Mouse (Mus musculus) kidney, adult 11 months (tissue): ENCODE data around the gene 4933421I07Rik.

Source experiments
- DNase-seq: peaks from one replicate; pipeline ENCODE4 v3.0.0; 2022

Gene 4933421I07Rik

DNA sequence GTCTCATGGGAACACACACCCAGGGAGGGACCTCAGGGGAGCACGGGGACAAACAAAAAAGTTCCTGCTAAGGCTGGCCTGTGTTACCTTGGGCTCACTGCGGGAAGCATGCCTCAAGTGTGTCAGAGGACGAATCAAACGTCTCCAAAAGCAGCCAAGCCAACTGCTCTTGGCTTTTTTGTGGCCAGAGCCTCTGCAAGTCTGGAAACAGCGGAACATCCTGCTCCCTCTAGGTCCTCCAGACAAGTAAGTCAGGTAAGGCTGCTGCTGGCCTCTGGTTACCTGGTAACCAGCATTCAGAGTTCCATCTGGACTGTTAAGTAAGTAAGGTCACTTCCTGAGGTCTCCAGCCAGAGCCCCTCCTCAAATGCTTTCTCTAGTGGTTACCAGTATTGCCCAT lies at the start of gene 4933421I07Rik:
TSS of gene 4933421I07Rik (minus strand) at position 271 of the 400 bp plus-strand sequence.
- DNase-seq = no peak

- no peak for DNase-seq
Observed at GRCm38 (mm10) chr7:42497356-42497755, 49.4 kb upstream of the 4933421I07Rik start.

GRCm38 (mm10) chr7:42496202-42496601 lies 48.3 kb upstream of the 4933421I07Rik start:
- no peak for DNase-seq

DNA sequence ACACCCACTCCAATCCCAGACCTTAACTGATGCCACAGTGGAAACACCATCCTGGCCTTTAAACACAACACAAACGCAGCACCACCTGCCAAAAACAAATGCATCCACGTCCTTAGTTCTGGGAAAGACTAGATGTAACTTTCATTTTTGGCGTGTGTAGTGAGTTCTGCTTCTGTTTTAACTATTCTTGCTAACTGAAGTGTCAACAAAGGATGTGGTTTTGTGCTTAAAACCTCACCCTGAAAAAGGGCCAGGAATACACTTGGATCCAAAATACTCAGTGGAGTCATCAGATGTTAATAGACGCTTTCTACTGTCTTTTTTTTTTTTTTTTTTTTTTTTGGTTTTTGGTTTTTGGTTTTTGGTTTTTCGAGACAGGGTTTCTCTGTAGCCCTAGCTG lies 42.9 kb upstream of the 4933421I07Rik start:
- no peak for DNase-seq

DNA sequence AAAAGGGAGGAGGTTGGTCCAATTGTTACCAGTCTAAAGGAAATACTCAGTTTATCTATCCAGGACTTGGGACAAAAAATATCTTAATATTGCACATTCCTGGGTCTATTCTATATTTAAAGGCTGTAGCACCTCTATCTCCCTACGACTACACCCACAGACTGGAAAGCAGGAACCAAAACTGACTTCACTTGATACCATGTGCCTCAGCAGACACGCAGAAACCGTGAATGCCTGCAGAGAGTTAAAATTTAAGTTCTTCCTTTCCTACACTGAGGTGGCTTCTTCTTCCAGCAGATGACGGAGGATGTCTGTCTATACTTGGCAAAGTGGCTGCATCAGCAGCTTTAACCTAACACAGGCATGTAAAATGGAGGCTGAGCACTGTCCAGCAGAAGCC lies 42.4 kb upstream of the 4933421I07Rik start:
- no peak for DNase-seq

- DNase-seq = no peak
Observed at GRCm38 (mm10) chr7:42454640-42455039, 6.7 kb upstream of the 4933421I07Rik start.

DNA sequence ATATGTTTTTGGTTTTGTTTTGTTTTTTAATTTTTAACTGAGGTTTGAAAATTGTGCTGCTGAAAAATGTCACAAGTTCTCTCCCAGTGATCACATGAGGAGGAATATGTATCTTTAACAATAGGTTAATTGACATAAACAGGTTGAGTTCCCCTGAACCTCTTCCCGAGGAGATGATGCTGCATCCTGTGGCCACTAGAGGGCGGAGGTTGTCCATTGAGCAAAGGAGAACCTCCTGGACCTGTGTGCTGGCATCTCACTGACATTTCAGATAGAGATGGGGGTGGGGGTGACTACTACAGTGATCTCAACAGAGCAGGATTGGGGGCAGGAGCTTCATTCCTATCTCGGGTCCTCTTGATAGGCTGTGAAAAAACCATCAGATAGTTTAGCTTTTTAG lies 2.7 kb upstream of the 4933421I07Rik start:
- DNase-seq = no peak

- no peak for DNase-seq
Observed at GRCm38 (mm10) chr7:42447352-42447751, 568 bp downstream of the 4933421I07Rik start.
